Mouse (Mus musculus) testis, adult 2 months (tissue): Measurements from ENCODE around the gene Cxadr. TPM values are rescaled to one million over a fixed set of nuclear protein-coding genes. Genes with fewer than 3 reads are reported as not detected.

Experiments
- H3K27ac ChIP-seq: fragments of 200-500 bp; 2 replicates; pipeline ENCODE4 v1.5.1; 2012; ENCODE audit warnings: low read depth, low read length; ENCODE audit not compliant: control insufficient read depth, insufficient read depth
- H3K27me3 ChIP-seq: fragments of 200-500 bp; 2 replicates; pipeline ENCODE4 v1.6.1; 2012; ENCODE audit warnings: mild to moderate bottlenecking, low read length, moderate library complexity; ENCODE audit not compliant: control insufficient read depth, insufficient read depth
- H3K36me3 ChIP-seq: fragments of 200-500 bp; 2 replicates; pipeline ENCODE4 v1.6.1; 2012; ENCODE audit warnings: mild to moderate bottlenecking, low read length; ENCODE audit not compliant: control insufficient read depth, insufficient read depth
- H3K4me1 ChIP-seq: fragments of 200-500 bp; 2 replicates; pipeline ENCODE4 v1.6.1; 2012; ENCODE audit warnings: low read length; ENCODE audit not compliant: control insufficient read depth, insufficient read depth
- H3K4me3 ChIP-seq: fragments of 200-500 bp; 2 replicates; pipeline ENCODE4 v1.5.1; 2012; ENCODE audit warnings: low read depth, mild to moderate bottlenecking, low read length, moderate library complexity, mixed read lengths; ENCODE audit not compliant: control insufficient read depth
- CTCF ChIP-seq: fragments of 200-500 bp; IDR thresholded peaks from 2 replicates; pipeline ENCODE4 v1.5.1; 2012; ENCODE audit warnings: low read depth, mild to moderate bottlenecking, inconsistent platforms, low read length, moderate library complexity; ENCODE audit not compliant: control insufficient read depth, insufficient read depth, insufficient replicate concordance
- POLR2A ChIP-seq: fragments of 200-500 bp; IDR thresholded peaks from 2 replicates; pipeline ENCODE4 v1.6.1; 2012; ENCODE audit warnings: low read depth, mild to moderate bottlenecking, inconsistent platforms, low read length, moderate library complexity; ENCODE audit not compliant: control insufficient read depth
- polyA plus RNA-seq: library from polyadenylated mRNA; depleted of rRNA; stranded (reverse); fragments of >200 nt; gene quantifications from 2 replicates; pipeline ENCODE4 v1.2.3, GENCODE M21; 2012

The Cxadr gene
- polyA plus RNA-seq, 1 experiment, result 0.93 TPM

DNA sequence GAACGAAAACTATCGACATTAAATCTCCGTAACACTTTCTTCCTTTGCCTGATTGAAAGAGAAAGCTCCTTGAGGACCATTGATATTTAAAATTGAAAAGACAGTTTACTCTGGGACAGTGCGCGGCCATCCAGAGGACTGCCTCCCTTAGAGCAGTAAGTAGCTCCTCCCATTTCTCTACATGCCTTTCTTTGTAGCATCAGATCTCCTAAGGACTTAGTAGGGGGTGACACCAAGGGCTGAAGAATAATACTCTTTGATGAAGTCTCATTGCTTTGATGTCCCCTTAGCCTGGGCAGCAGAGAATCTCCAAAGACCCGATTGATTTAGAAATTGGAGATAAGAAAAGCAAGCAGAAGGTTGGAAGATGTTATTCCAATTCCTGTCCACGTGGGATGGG lies 20.3 kb downstream of the Cxadr start:
- Histone ChIP-seq H3K27ac (no peak overlapping the region), H3K4me1 (no peaks in the 10 kb centered on the region), H3K36me3 (no peaks in the 10 kb centered on the region), H3K27me3 (no peaks in the 10 kb centered on the region), H3K4me3 (no peak overlapping the region)
- no peak for TF ChIP-seq CTCF
- no peak for TF ChIP-seq POLR2A

DNA sequence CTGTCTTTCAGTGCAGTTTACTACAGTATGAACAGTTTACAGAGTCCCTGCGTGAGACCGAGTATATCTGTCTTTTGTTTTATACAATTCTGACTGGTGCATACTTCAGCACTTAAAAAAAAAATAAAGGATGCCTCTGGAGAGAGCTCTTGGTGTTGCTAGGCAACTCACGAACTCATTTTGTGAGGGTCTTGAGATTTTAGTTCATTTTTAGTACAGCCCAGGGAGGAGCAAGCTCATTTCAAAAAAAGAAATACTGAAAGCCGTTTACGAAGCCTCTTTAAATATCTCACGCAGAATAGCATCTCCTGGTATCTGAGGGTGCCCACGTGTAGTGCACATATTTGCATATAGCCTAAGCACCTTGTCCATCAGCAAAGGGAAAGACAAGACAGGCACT lies 20.9 kb downstream of the Cxadr start:
- TF ChIP-seq CTCF, result no peak
- no peak for TF ChIP-seq POLR2A
- no peak overlapping the region for H3K27ac ChIP-seq
- no peaks in the 10 kb centered on the region for H3K36me3 ChIP-seq
- H3K4me1 ChIP-seq, result no peaks in the 10 kb centered on the region
- H3K27me3 ChIP-seq, result no peaks in the 10 kb centered on the region
- H3K4me3 ChIP-seq, result no peak overlapping the region

DNA sequence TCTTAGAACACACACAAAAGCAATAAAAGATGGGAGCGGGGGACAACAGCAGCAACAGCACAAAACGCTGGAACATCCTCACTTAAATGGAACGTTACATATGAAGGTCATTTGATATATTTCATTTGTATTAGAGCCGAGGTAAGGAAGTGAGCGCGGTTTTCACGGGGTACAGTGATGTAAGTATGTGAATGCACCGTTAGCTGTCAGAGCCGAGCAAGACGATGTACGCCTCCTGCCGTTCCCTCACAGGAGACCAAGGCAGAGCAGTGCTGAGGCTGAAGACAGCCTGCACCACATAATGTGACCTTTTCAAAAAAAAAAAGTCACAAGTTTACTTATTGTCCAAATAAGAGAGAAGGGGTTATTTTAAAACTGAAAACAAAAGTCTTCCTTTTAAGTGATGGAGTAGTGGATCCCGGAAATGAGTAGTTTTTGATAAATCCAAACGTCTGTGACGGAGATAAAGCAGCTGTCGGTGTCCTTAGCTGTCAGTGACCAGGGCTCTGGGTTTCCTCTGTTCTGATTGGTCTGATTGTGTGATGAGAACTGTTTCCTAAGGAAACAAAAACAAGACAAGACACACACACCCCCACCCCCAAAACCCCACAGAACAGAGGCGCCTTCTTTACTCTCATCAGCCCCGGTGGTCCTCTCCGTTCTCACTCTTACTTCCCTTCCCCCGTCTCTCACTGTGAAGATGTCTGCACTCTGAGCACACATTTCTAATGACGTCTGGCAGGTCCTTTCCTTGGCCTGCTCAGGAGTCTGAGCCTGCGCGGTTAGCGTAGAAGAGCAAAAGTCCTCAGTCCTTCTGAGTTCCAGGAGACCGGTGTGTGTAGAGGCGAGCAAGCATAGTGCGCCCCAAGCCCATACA lies 24.9 kb downstream of the Cxadr start:
- no peak overlapping the region for H3K4me3 ChIP-seq
- H3K4me1 ChIP-seq, result no peaks in the 10 kb centered on the region
- no peaks in the 10 kb centered on the region for H3K27me3 ChIP-seq
- no peak overlapping the region for H3K27ac ChIP-seq
- no peaks in the 10 kb centered on the region for H3K36me3 ChIP-seq
- TF ChIP-seq CTCF, result no peak
- no peak for TF ChIP-seq POLR2A

DNA sequence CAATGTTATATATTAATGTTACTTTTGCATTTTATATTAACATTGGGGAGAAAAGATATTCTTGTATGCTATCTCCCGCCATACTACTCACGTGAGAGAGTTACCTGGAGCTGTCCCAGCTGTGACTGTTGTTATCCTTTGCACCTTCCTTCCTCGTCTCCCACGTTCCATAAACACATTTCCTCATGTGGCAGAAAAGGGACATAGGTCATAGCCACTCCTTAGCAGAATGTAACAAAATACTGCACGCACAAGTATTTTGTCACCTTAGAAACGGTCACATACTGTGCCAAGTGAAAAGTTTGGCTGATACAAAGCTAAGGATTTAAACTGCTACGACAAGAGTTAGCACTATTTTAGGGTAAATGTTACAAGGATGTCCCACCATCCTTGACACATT lies 26.3 kb downstream of the Cxadr start:
- no peaks in the 10 kb centered on the region for H3K36me3 ChIP-seq

DNA sequence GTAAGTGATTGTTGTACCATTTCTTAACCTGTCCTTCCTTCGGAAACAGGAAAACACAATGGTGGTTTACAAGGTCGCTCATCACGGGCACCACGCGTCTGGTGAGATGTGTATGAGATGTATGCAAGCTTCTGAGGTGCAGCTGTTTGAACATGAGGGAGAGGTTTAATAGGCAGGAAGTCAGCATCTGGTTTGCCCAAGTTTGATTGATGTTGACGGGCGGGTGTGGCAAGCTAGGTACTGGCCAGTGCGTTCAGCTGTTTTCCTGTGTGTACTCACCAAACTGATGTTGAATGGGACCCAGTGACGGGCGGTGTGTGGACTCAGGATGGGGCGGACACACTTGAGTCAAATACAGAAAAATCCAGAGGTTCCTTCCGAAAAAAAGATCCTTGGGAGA lies 26.7 kb downstream of the Cxadr start:
- Histone ChIP-seq H3K4me1 (no peaks in the 10 kb centered on the region), H3K4me3 (no peak overlapping the region), H3K27me3 (no peaks in the 10 kb centered on the region), H3K27ac (no peak overlapping the region), H3K36me3 (no peaks in the 10 kb centered on the region)
- TF ChIP-seq CTCF (no peak), POLR2A (no peak)

More for the DNA sequence above, 26.3 kb downstream of the Cxadr start:
- Histone ChIP-seq H3K4me1 (no peaks in the 10 kb centered on the region), H3K27me3 (no peaks in the 10 kb centered on the region), H3K4me3 (no peak overlapping the region), H3K27ac (no peak overlapping the region)
- TF ChIP-seq CTCF (no peak), POLR2A (no peak)

DNA sequence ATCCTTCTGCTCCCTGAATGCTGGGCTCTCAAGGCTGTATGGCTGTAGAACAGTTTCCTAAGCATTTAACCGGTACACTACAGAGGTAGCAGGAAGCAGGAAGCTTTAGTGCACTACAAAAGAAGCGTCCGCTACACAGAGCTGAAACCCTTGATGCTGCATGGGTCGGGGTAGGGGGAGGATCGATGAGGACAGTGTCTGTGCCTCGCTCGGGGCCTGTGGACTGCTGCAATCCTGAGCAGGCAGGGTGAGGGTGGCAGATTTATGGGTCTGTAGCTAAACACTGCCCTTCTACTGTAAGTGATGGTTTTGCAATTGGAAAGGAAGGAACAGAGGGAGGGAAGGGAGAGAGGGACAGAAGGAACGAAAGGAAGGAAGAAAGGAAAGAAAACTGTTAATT lies 35.9 kb downstream of the Cxadr start:
- Histone ChIP-seq H3K27me3 (no peaks in the 10 kb centered on the region), H3K4me1 (peaks cover 2% of the 10 kb centered on the region; the same call in 1 of the 2 replicates), H3K27ac (no peak overlapping the region), H3K4me3 (no peak overlapping the region), H3K36me3 (no peaks in the 10 kb centered on the region)
- TF ChIP-seq POLR2A, result no peak
- no peak for TF ChIP-seq CTCF

DNA sequence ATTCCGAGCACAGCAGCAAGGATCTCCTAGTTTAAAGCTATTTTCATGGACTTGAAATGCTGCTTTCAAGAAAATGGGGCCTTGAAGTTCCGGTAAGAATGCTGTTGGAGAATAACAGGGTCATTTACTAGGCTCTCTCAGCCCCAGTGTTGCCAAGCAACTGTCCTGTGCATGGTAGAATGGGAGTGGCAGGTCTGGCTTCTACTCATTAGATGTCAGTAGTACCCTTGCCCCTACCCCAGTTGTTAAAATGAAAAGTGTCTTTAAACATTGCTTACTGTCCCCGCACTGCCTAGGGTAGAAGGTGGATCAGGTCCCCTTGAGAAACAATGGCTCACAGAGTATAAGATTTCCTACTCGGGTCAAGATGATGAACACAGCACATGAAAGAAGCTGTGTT lies 40.1 kb downstream of the Cxadr start:
- Histone ChIP-seq H3K27ac (no peak overlapping the region), H3K4me3 (no peak overlapping the region), H3K36me3 (no peaks in the 10 kb centered on the region), H3K4me1 (peaks cover 2% of the 10 kb centered on the region; the same call in 1 of the 2 replicates), H3K27me3 (no peaks in the 10 kb centered on the region)
- TF ChIP-seq POLR2A (no peak), CTCF (no peak)

DNA sequence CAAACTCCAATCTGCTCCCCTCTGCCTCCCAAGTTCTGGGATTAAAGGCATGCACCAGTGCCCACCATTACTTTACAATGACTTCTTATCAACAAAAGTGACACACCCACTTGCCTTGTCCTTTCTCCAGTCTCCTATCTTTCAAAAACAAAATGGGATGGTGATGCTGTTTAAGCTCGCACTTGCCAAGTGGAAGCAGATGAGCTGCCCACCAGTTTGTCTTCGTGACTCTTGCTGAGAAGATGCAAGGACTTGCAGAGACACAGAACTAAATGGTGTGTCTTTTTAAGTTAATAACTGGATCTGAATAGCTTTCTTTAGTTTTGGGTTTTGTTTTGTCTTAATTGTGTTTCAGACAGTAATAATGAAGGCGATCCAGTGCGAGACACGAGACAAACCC lies 41.5 kb downstream of the Cxadr start:
- Histone ChIP-seq H3K27ac (no peak overlapping the region), H3K27me3 (no peaks in the 10 kb centered on the region), H3K4me1 (peaks cover 2% of the 10 kb centered on the region; the same call in 1 of the 2 replicates), H3K36me3 (no peaks in the 10 kb centered on the region), H3K4me3 (no peak overlapping the region)
- TF ChIP-seq CTCF, result no peak
- TF ChIP-seq POLR2A, result no peak
